Mouse (Mus musculus) kidney, embryonic 16.5 days (tissue): ENCODE results near the gene Gm10842. TPM values are rescaled to one million over a fixed set of nuclear protein-coding genes. Genes with fewer than 3 reads are reported as not detected.
"Not testable (repeated sequence)": the region's sequence is repeated elsewhere in the genome, so short reads cannot be mapped to it uniquely, and the experiment has no call there.

Experiments
- ATAC-seq: fragments of 200-750 bp; cut with Nextera tagmentation; 2 replicates; pipeline ENCODE4 v1.8.0; 2017; ENCODE audit warnings: moderate TSS enrichment; ENCODE audit not compliant: low FRiP score, low TSS enrichment
- H3K27ac ChIP-seq: fragments of 300-500 bp; sonication (generic); 2 replicates; pipeline ENCODE4 v1.5.1; 2014; ENCODE audit warnings: low read length
- H3K27me3 ChIP-seq: fragments of 300-500 bp; sonication (generic); 2 replicates; pipeline ENCODE4 v1.6.1; 2014; ENCODE audit warnings: low read length, control low read depth, mixed read lengths; ENCODE audit not compliant: insufficient read depth
- H3K36me3 ChIP-seq: fragments of 300-500 bp; sonication (generic); 2 replicates; pipeline ENCODE4 v1.6.1; 2014; ENCODE audit warnings: low read length, control low read depth, mixed read lengths; ENCODE audit not compliant: insufficient read depth
- H3K4me1 ChIP-seq: fragments of 300-500 bp; sonication (generic); 2 replicates; pipeline ENCODE4 v1.6.1; 2014; ENCODE audit warnings: low read length, control low read depth, mixed read lengths; ENCODE audit not compliant: insufficient read depth
- H3K4me2 ChIP-seq: fragments of 300-500 bp; sonication (generic); replicated peaks from 2 replicates; pipeline ENCODE4 v1.6.1; 2014; ENCODE audit warnings: low read depth, low read length
- H3K4me3 ChIP-seq: fragments of 300-500 bp; sonication (generic); 2 replicates; pipeline ENCODE4 v1.5.1; 2014; ENCODE audit warnings: mild to moderate bottlenecking, low read length
- H3K9ac ChIP-seq: fragments of 300-500 bp; sonication (generic); replicated peaks from 2 replicates; pipeline ENCODE4 v1.6.1; 2014; ENCODE audit warnings: low read length
- H3K9me3 ChIP-seq: fragments of 300-500 bp; sonication (generic); 2 replicates; pipeline ENCODE4 v1.6.1; 2016; ENCODE audit warnings: low read length, control low read depth
- WGBS: fragments of 180-500 bp; shearing (Covaris S2); extraction: QIAGEN DNeasy Blood & Tissue Kit; methylation state at CpG from one replicate; pipeline ENCODE4 v1.1.7; 2014; 5-methylcytosine and 5-hydroxymethylcytosine counted together
- polyA plus RNA-seq: library from polyadenylated mRNA; unstranded; fragments of >200 nt; fragmentation: Nextera tagmentation; extraction: Ambion mirVana; gene quantifications from 2 replicates; pipeline ENCODE4 v1.2.1, GENCODE M21; 2015

Gene Gm10842
- polyA plus RNA-seq, 1 experiment from 2014 or later, result not detected

DNA sequence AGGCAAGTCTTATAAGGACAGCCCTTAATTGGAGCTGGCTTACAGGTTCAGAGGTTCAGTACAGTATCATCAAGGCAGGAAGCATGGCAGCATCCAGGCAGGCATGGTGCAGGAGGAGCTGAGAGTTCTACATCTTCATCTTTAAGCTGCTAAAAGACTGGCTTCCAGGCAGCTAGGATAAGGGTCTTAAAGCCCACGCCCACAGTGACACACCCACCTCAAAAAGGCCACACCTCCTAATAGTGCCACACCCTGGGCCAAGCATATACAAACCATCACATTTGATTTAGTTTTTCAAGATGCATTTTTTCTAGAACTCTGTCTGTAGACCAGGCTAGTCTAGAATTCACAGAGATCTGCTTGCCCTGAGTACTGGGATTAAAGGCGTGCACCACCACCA is 9.4 kb upstream of the Gm10842 start:
- H3K27me3 ChIP-seq, H3K4me1 ChIP-seq, H3K4me2 ChIP-seq, H3K9me3 ChIP-seq, ATAC-seq, H3K27ac ChIP-seq, H3K9ac ChIP-seq, H3K4me3 ChIP-seq: not testable (repeated sequence)
- 89% methylated on average over 2 of the region's 2 CpGs for WGBS
- peaks cover 80% of the 10 kb centered on the region for H3K36me3 ChIP-seq

DNA sequence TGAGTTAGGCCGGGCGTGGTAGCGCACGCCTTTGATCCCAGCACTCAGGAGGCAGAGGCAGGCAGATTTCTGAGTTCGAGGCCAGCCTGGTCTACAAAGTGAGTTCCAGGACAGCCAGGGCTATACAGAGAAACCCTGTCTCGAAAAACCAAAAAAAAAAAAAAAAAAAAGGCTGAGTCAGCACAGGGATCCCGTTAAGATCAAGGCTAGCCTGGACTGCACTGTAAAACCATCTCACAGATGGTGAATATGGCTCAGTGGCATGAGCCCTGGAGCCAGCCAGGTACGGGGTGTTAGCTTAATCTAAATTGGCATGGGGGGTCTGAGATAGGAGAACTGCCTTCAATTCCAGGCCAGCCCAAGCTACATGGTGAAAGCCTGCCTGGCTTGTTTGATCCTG is 6.2 kb upstream of the Gm10842 start:
- H3K9ac ChIP-seq, H3K4me1 ChIP-seq, ATAC-seq, H3K9me3 ChIP-seq, H3K4me2 ChIP-seq, H3K27me3 ChIP-seq, H3K4me3 ChIP-seq, H3K27ac ChIP-seq: not testable (repeated sequence)
- WGBS, result 96% methylated on average over 7 of the region's 8 CpGs
- H3K36me3 ChIP-seq, result peaks cover 49% of the 10 kb centered on the region

DNA sequence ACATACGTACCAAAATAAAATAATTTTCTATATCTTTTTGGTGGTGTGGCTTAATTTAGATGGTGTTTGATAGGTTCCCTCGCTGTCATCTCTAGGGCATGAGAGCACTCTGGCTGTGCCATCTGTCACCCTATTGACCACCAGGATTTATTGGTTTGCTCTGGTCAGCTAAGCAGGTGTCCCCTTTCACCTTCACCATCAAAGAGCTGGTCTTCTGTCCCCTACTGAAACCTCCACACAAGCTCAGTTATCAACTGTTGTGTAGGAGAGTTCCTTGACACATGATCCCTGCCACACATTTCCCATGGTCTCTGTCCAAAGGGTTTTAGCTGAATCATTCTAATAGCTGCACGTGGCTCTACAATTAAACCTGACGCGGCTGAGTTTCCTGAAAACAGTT is 5.6 kb upstream of the Gm10842 start:
- no peaks in the 10 kb centered on the region for H3K9me3 ChIP-seq
- no peaks in the 10 kb centered on the region for H3K27me3 ChIP-seq
- no peak overlapping the region for H3K9ac ChIP-seq
- peaks cover 43% of the 10 kb centered on the region for H3K36me3 ChIP-seq
- no peak overlapping the region for H3K27ac ChIP-seq
- no peaks in the 10 kb centered on the region for H3K4me1 ChIP-seq
- 67% methylated on average over 5 of the region's 5 CpGs for WGBS
- H3K4me3 ChIP-seq, result no peak overlapping the region
- no peak overlapping the region for H3K4me2 ChIP-seq
- peak; percentile 59; the same call in 1 of the 2 replicates for ATAC-seq

DNA sequence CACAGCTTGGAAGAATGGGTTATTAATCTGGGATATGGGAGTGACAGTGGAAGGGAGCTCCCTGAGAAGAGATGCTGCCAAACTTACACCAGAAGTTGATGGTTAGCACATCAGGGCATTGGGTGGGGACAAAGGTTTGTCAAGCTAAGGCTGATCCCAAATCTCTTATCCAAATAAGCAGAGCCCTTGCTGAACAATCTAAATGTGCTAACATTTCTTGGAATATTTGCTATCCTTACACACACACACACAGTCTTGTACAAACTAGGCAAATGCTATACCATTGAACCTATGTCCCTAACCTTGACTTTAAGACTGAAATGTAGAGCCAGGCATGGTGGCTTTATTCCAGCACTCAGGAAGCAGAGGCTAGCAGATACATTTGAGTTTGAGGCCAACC is 3.1 kb upstream of the Gm10842 start:
- ATAC-seq, result no peak
- H3K4me2 ChIP-seq, result no peak overlapping the region

DNA sequence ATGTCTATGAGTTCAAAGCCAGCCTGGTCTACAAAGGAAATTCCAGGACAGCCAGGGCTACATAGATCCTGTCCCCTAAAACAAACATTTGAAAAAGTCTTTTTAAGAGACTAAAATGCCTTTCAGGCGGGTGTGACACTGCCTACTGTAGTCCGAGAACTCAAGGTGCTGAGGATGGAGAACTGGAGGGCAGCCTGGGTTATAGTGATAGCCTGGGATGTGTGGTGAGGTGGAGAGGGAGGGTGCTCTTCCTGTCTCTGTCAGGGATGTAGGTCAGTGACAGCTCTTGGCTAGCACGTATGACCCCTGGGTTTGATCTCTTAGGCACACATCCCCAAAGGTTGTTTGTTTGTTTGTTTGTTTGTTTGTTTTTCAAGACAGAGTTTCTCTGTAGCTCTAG is 2.6 kb upstream of the Gm10842 start:
- H3K4me1 ChIP-seq, result no peaks in the 10 kb centered on the region
- H3K4me2 ChIP-seq, result no peak overlapping the region
- H3K27ac ChIP-seq, result no peak overlapping the region
- H3K9me3 ChIP-seq, result no peaks in the 10 kb centered on the region
- H3K27me3 ChIP-seq, result no peaks in the 10 kb centered on the region
- no peak overlapping the region for H3K9ac ChIP-seq
- H3K4me3 ChIP-seq, result no peak overlapping the region
- no peak for ATAC-seq
- H3K36me3 ChIP-seq, result peaks cover 21% of the 10 kb centered on the region
- WGBS, result 93% methylated on average over 3 of the region's 3 CpGs

More for the DNA sequence above, 3.1 kb upstream of the Gm10842 start:
- Histone ChIP-seq H3K4me3 (no peak overlapping the region), H3K36me3 (peaks cover 22% of the 10 kb centered on the region), H3K9me3 (no peaks in the 10 kb centered on the region), H3K27ac (no peak overlapping the region), H3K27me3 (no peaks in the 10 kb centered on the region), H3K9ac (no peak overlapping the region), H3K4me1 (no peaks in the 10 kb centered on the region)

DNA sequence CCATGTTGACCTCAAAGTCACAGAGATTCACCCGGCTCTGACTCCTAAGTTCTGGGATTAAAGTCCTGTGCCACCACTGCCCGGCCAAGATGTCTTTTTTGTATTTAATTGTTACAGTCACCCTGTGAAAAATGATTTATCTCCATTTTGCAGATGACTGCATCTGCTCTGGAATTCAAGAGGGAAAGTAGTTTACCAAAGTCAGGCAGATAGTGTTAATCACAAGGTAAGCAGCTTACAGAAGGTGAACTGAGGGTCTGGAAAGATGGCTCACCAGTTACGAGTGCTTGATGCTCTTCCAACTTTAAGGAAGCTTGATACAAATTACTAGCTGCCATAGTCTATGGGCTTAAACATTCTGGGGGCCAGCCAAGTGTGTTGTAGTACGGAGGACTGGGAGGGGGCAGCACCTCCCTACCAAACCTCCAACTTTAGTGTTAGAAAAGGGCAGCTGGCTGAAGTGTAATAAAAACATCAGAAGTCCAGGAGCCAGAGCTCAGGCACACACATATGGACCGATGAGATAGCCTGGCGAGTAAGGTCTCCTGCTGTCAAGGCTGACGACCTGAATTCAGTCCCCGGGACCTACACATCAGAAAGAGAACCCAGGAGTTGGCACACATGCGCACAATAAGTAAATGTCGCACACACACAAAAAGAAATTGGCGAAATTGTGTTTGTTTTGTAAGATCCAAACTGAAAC is 2.0 kb upstream of the Gm10842 start:
- no peaks in the 10 kb centered on the region for H3K9me3 ChIP-seq
- no peak overlapping the region for H3K4me3 ChIP-seq
- no peak overlapping the region for H3K9ac ChIP-seq
- no peaks in the 10 kb centered on the region for H3K4me1 ChIP-seq
- no peak overlapping the region for H3K27ac ChIP-seq
- H3K4me2 ChIP-seq, result no peak overlapping the region
- no peak for ATAC-seq
- H3K36me3 ChIP-seq, result peaks cover 15% of the 10 kb centered on the region
- 59% methylated on average over 11 of the region's 11 CpGs for WGBS
- H3K27me3 ChIP-seq, result no peaks in the 10 kb centered on the region

DNA sequence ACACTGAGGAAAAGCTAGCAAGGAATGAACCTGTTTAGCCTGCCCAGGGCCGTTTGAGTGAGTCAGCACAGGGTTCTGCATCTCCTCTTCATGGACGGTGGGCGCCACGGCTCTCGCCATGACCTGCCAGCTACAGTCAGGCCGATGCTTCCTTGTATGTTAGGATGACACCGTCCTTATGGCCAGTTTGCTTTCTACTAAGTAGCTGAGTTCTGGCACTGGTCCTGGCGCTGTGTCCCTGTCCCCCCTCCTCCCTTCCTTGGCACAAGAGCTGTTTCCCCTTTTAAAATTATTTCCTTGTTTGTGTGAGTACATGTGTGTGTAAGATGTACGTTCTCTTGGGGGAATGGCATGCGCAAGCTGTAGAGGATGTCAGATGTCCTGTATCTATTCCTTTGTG is 1.5 kb upstream of the Gm10842 start:
- no peaks in the 10 kb centered on the region for H3K27me3 ChIP-seq
- no peaks in the 10 kb centered on the region for H3K9me3 ChIP-seq
- no peak overlapping the region for H3K27ac ChIP-seq
- ATAC-seq, result no peak
- H3K4me1 ChIP-seq, result no peaks in the 10 kb centered on the region
- no peak overlapping the region for H3K9ac ChIP-seq
- no peak overlapping the region for H3K4me3 ChIP-seq
- H3K36me3 ChIP-seq, result peaks cover 10% of the 10 kb centered on the region
- no peak overlapping the region for H3K4me2 ChIP-seq
- WGBS, result 77% methylated on average over 10 of the region's 10 CpGs

DNA sequence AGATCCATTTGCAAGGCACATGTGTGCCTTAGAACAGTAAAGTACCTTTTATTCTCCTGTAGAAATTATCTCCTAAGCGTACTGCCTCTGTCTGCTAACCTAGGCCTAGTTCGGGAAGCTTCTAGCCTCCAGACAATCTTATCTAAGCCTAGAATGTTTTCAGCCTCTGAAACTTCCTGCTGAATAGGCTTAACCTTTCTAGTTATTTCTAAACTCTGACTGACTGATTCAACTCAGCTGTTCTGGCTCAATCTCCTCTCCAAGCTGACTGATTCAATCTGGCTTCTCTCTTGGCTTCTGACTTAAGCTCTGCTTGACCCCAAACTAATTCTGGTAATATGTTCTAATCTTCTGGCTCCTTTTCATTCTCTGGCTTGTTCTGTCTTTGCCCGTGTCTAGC is 2.7 kb downstream of the Gm10842 start:
- Histone ChIP-seq H3K27me3 (no peaks in the 10 kb centered on the region), H3K9me3 (no peaks in the 10 kb centered on the region), H3K4me2 (no peak overlapping the region), H3K9ac (no peak overlapping the region), H3K4me1 (peaks cover 24% of the 10 kb centered on the region), H3K36me3 (no peaks in the 10 kb centered on the region), H3K27ac (no peak overlapping the region), H3K4me3 (no peak overlapping the region)
- ATAC-seq, result no peak
- WGBS, result 70% methylated on average over 3 of the region's 3 CpGs

DNA sequence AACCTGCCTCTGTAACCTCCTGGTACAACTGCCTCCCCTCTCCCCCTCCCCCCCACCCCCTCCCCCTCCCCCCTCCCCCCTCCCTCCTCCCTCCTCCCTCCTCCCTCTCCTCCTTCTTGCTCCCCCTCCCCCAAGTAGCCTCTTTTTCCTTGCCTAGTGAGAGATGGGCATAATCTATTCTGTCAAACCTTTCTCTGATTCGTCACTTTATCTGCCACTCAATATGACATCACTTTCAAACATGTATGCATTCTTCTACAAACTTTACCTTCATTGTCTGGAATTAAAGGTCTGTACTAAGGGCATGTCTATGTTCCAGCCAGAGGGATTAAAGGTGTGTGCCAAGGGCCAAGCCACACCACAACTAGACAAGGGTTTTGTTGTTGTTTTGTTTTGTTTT is 3.1 kb downstream of the Gm10842 start:
- Histone ChIP-seq H3K9me3 (no peaks in the 10 kb centered on the region), H3K4me1 (peaks cover 24% of the 10 kb centered on the region), H3K4me3 (no peak overlapping the region), H3K27ac (no peak overlapping the region), H3K36me3 (no peaks in the 10 kb centered on the region), H3K4me2 (no peak overlapping the region), H3K9ac (no peak overlapping the region), H3K27me3 (no peaks in the 10 kb centered on the region)
- ATAC-seq, result no peak
- 93% methylated on average over 1 of the region's 1 CpGs for WGBS

DNA sequence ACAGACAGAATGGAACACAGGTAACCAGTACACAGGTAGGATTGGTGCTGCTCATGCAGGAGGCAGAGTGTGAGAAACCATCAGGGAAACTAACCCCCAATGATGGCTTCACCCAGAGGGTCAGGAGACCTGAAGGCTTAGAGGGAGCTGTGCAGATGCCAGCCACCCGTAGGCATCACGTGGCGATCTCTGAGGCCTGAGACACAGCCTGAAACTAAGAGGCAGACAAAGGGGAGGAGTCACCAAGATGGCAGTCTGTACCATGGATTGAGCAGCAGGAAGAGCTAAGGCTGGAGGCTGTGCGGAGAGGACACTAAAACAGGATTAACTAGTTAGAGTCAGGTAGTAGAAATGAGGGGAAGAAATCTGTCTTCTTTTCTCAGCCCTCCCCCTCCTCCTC is 4.0 kb downstream of the Gm10842 start:
- H3K27ac ChIP-seq, result no peak overlapping the region
- peaks cover 24% of the 10 kb centered on the region for H3K4me1 ChIP-seq
- no peaks in the 10 kb centered on the region for H3K27me3 ChIP-seq
- H3K9ac ChIP-seq, result no peak overlapping the region
- no peak overlapping the region for H3K4me3 ChIP-seq
- no peak for ATAC-seq
- 53% methylated on average over 4 of the region's 4 CpGs for WGBS
- H3K9me3 ChIP-seq, result no peaks in the 10 kb centered on the region
- H3K4me2 ChIP-seq, result no peak overlapping the region
- H3K36me3 ChIP-seq, result no peaks in the 10 kb centered on the region
